Mouse (Mus musculus): ENCODE data around the gene Lad1. TPM values are rescaled to one million over a fixed set of nuclear protein-coding genes. Genes with fewer than 3 reads are reported as not detected.

Gene Lad1
- polyA plus RNA-seq (2015; fragmentation: Nextera tagmentation; extraction: Ambion mirVana), result 109 and 142 TPM in 2 replicates

DNA sequence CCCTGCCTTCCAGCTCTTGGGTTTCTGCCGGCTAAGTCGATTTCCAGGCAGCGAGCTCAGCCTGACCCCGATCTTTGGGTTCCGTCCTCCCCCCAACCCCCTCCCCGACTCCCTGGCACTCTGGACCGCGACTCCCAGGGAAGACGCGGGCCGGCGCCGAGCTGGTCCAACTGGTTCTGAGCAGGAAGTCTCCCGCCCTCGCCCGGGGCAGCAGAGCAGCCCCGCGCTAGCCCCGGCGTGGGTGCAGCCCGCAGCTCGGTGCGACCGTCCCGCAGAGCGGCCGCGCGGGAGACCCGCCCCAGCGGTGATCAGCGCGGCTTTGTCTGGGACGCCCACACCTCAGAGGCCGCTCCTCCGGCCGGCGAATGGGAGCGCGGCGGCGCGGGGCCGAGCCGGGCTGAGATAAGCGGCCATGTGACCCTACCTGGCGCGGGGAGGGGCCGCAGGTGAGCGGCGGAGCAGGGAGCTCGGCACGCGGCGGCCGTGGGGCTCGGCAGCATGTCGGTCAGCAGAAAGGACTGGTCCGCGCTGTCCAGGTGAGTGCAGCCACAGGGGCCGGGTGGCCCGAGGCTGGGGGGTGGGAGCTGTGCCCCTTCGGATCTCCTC is at the start of gene Lad1:
TSS of gene Lad1 (plus strand) at position 118 of the 606 bp plus-strand sequence.
- peak within 1 kb of the TSS; percentile 89 for H3K27ac ChIP-seq (ENCODE audit: low read length)
- H3K9ac ChIP-seq (ENCODE audit: low read length), result peak within 1 kb of the TSS; percentile 76
- H3K4me2 ChIP-seq (ENCODE audit: low read depth, low read length), result peak within 1 kb of the TSS; percentile 84
- peaks cover 28% of the 10 kb centered on the region for H3K4me1 ChIP-seq (ENCODE audit: control insufficient read depth, insufficient read depth, low read length)
- peaks cover 7% of the 10 kb centered on the region; the same call in 1 of the 2 replicates for H3K27me3 ChIP-seq (ENCODE audit: control insufficient read depth, insufficient read depth, low read length)
- WGBS, result under 1% methylated on average over 63 of the region's 63 CpGs
- no peaks in the 10 kb centered on the region for H3K9me3 ChIP-seq (replicated peaks; ENCODE audit: control insufficient read depth, low read length)
- peak within 1 kb of the TSS; percentile 57 for H3K4me3 ChIP-seq (replicated peaks; ENCODE audit: low read length)
- no peaks in the 10 kb centered on the region for H3K36me3 ChIP-seq (ENCODE audit: control insufficient read depth, insufficient read depth, low read length)
- ATAC-seq (ENCODE audit: insufficient read depth, low FRiP score), result peak; percentile 78

DNA sequence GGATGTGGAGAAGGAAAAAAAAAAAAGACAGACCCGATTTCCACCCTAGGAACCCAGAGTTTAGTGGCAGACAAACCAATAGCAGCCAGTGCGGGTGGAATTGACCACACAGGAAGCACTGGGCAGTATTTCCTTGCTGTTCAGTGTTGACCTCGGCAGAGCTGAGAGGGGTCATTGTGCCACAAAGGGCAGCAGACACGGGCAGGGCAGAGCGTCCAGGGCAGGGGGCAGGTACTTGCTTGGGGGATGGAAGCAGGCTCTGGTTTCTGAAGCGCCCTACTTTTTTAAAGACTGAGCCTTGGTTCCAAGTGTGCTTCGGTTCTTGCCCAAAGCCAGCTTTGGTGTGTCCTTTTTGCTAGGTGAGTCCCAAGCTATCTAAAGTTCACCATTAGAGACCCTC is 48.2 kb upstream of the Lad1 start:
- 0 out of 2 replicates have a peak overlapping the region, but pooled peaks have one; percentile 5 for H3K4me3 ChIP-seq (replicated peaks; ENCODE audit: low read length)
- no peaks in the 10 kb centered on the region for H3K36me3 ChIP-seq (ENCODE audit: control insufficient read depth, insufficient read depth, low read length)
- no peaks in the 10 kb centered on the region for H3K9me3 ChIP-seq (replicated peaks; ENCODE audit: control insufficient read depth, low read length)
- no peaks in the 10 kb centered on the region for H3K27me3 ChIP-seq (ENCODE audit: control insufficient read depth, insufficient read depth, low read length)
- 76% methylated on average over 7 of the region's 7 CpGs for WGBS
- H3K9ac ChIP-seq (ENCODE audit: low read length), result peak overlapping the region; percentile 51; the same call in 1 of the 2 replicates
- peak overlapping the region; percentile 79 for H3K27ac ChIP-seq (ENCODE audit: low read length)
- no peak for ATAC-seq (ENCODE audit: insufficient read depth, low FRiP score)
- peak overlapping the region; percentile 30; the same call in 1 of the 2 replicates for H3K4me2 ChIP-seq (ENCODE audit: low read depth, low read length)
- peaks cover 42% of the 10 kb centered on the region for H3K4me1 ChIP-seq (ENCODE audit: control insufficient read depth, insufficient read depth, low read length)

DNA sequence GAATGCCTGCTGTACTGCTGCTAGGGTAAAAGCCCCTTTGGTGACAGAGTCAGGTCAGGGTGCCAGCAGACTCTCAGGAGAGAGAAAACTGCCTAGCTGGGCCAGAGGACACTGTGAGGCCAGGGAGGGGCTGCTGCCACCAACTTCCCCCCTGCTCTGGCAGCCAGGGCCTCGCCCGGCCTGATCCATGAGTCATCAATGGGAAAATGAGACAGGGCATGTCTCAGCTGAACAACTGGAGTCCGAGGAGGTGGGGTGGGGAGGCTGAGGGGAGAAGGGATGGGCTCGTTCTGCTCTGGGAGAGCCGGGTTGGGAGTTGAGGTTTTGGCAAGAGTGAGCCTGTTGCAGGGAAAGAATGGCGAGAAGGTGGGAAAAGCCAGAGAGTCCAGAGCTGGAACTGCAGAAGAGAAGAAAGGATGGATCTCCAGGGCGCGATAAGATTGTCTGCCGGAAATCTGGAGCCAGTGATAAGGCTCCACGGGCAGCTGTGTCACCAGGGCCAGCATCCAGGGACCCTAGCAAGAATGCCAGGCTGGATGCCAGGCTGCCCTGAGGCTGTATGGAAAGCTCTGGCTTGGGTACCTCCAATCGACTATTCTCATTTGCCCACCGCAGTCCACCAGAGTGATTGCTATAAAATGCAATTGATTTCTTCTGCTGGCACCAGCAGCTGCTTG is 47.4 kb upstream of the Lad1 start:
- peak; percentile 64; the same call in 1 of the 2 replicates for ATAC-seq (ENCODE audit: insufficient read depth, low FRiP score)
- 42% methylated on average over 12 of the region's 12 CpGs for WGBS
- Histone ChIP-seq H3K4me2 (ENCODE audit: low read depth, low read length) (peak overlapping the region; percentile 30; the same call in 1 of the 2 replicates), H3K9ac (ENCODE audit: low read length) (peak overlapping the region; percentile 51; the same call in 1 of the 2 replicates), H3K36me3 (ENCODE audit: control insufficient read depth, insufficient read depth, low read length) (no peaks in the 10 kb centered on the region), H3K9me3 (replicated peaks; ENCODE audit: control insufficient read depth, low read length) (no peaks in the 10 kb centered on the region), H3K4me1 (ENCODE audit: control insufficient read depth, insufficient read depth, low read length) (peaks cover 36% of the 10 kb centered on the region), H3K4me3 (replicated peaks; ENCODE audit: low read length) (no peak overlapping the region), H3K27me3 (ENCODE audit: control insufficient read depth, insufficient read depth, low read length) (no peaks in the 10 kb centered on the region), H3K27ac (ENCODE audit: low read length) (peak overlapping the region; percentile 81)

DNA sequence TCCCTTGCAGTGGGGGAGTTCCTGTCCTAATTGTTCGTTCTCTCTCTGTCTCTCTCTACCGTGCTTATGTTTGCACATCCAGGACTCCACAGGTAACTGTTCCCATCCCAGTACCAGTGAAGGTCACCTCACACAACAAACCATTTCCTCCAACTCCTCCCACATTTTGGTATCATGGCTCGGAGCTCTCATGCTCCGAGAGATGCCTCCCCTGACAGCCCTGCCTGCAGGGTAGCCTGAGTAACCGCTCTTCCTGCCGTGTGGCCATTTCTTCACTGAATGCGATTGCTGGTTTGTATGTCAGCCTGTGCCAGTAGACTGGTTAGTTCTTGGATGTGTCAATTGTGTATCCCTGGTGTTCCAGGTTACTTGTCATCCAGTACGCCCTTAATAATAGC is 46.8 kb upstream of the Lad1 start:
- Histone ChIP-seq H3K4me1 (ENCODE audit: control insufficient read depth, insufficient read depth, low read length) (peaks cover 42% of the 10 kb centered on the region), H3K4me2 (ENCODE audit: low read depth, low read length) (0 out of 2 replicates have a peak overlapping the region, but pooled peaks have one; percentile 30), H3K27ac (ENCODE audit: low read length) (peak overlapping the region; percentile 81), H3K9me3 (replicated peaks; ENCODE audit: control insufficient read depth, low read length) (no peaks in the 10 kb centered on the region), H3K27me3 (ENCODE audit: control insufficient read depth, insufficient read depth, low read length) (no peaks in the 10 kb centered on the region), H3K4me3 (replicated peaks; ENCODE audit: low read length) (no peak overlapping the region), H3K36me3 (ENCODE audit: control insufficient read depth, insufficient read depth, low read length) (no peaks in the 10 kb centered on the region), H3K9ac (ENCODE audit: low read length) (peak overlapping the region; percentile 51; the same call in 1 of the 2 replicates)
- ATAC-seq (ENCODE audit: insufficient read depth, low FRiP score), result no peak
- WGBS, result 61% methylated on average over 8 of the region's 8 CpGs

DNA sequence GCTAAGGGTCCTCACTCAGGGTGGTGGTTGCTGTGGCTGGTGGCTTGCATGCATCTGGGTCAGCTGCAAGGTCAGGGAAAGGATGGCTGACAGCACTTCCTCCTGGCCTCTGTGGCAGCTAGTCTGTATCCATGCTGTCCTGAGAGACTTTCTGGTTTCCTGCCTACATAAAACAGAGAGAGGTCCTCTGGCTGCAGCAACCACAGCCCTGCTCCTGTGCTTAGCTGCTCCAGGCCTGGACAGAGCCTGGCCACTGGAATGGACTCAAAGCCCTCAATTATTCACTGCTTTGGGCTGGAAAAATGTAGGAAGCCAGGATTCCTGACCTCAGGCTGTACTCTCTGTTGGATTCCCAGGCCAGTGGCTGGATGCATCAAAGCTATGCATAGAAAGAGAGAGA is 41.8 kb upstream of the Lad1 start:
- H3K27ac ChIP-seq (ENCODE audit: low read length), result peak overlapping the region; percentile 0; the same call in 1 of the 2 replicates
- H3K9ac ChIP-seq (ENCODE audit: low read length), result no peak overlapping the region
- H3K4me3 ChIP-seq (replicated peaks; ENCODE audit: low read length), result no peak overlapping the region
- H3K4me2 ChIP-seq (ENCODE audit: low read depth, low read length), result no peak overlapping the region
- H3K4me1 ChIP-seq (ENCODE audit: control insufficient read depth, insufficient read depth, low read length), result peaks cover 31% of the 10 kb centered on the region
- no peaks in the 10 kb centered on the region for H3K27me3 ChIP-seq (ENCODE audit: control insufficient read depth, insufficient read depth, low read length)
- no peaks in the 10 kb centered on the region for H3K36me3 ChIP-seq (ENCODE audit: control insufficient read depth, insufficient read depth, low read length)
- H3K9me3 ChIP-seq (replicated peaks; ENCODE audit: control insufficient read depth, low read length), result no peaks in the 10 kb centered on the region
- no peak for ATAC-seq (ENCODE audit: insufficient read depth, low FRiP score)

DNA sequence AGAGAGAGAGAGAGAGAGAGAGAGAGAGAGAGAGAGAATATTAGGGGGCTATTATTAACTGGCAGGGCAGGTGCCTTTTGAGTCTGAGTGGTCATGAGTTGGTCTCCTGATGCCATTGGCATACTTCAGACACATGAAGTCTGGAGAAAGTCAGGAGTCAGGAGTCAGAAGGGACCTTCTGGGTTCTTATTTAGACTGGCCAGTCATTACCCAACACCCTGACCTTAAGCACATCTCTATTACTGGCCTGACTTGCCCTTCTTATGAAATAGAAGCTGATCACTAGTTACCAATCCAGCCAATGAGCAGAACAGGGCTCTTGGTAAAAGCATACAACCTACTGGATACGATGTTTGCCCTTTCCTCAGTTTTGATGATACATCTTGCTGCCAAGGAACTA is 41.4 kb upstream of the Lad1 start:
- H3K27ac ChIP-seq (ENCODE audit: low read length), result no peak overlapping the region
- no peaks in the 10 kb centered on the region for H3K9me3 ChIP-seq (replicated peaks; ENCODE audit: control insufficient read depth, low read length)
- peaks cover 28% of the 10 kb centered on the region for H3K4me1 ChIP-seq (ENCODE audit: control insufficient read depth, insufficient read depth, low read length)
- H3K27me3 ChIP-seq (ENCODE audit: control insufficient read depth, insufficient read depth, low read length), result no peaks in the 10 kb centered on the region
- H3K36me3 ChIP-seq (ENCODE audit: control insufficient read depth, insufficient read depth, low read length), result no peaks in the 10 kb centered on the region
- no peak overlapping the region for H3K4me3 ChIP-seq (replicated peaks; ENCODE audit: low read length)
- H3K4me2 ChIP-seq (ENCODE audit: low read depth, low read length), result no peak overlapping the region
- WGBS, result 86% methylated on average over 1 of the region's 1 CpGs
- H3K9ac ChIP-seq (ENCODE audit: low read length), result no peak overlapping the region
- no peak for ATAC-seq (ENCODE audit: insufficient read depth, low FRiP score)

DNA sequence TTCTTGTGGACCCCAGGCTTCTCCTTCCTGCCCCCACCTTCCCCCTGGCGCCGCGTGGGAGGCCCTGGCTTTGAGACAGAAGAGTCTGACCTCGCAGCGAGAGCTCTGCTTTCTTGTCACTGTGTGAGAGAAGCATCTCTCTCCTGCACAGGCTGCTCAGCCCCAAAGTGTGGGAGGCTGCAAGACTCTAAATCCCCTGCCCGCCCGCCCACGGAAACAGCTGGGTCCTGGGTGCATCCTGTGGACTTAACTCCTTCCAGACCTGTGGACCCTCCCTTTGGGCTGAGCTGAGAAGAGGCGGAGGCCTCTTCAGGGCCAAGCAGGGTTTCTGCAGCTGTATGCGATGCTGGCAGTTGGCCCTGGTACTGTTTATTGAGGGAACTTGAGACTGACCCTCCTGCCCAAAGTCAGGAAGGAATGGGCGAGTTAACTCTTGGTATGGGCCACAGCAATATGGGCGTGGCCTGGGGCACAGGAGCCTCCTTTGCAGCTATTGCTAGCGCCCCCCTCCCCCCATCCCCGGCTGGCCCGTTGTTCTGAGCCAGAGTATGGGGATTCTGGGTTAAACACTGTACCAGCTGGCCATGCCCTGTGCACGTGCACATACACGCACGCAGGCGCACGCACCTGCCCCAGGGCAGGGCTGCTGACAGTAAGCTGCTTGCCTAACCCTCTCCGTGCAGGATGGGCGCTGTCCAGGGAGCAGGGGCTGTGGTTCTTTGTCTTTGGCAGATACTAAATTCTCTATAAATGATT is 39.4 kb upstream of the Lad1 start, which contains the start of gene Tnni1:
TSS of gene Tnni1 (plus strand) at position 655 of the 756 bp plus-strand sequence.
- H3K27me3 ChIP-seq (ENCODE audit: control insufficient read depth, insufficient read depth, low read length), result no peaks in the 10 kb centered on the region
- H3K9me3 ChIP-seq (replicated peaks; ENCODE audit: control insufficient read depth, low read length), result no peaks in the 10 kb centered on the region
- H3K4me2 ChIP-seq (ENCODE audit: low read depth, low read length), result peak within 1 kb of the TSS; percentile 32
- WGBS, result 12% methylated on average over 22 of the region's 22 CpGs
- no peaks in the 10 kb centered on the region for H3K36me3 ChIP-seq (ENCODE audit: control insufficient read depth, insufficient read depth, low read length)
- H3K4me3 ChIP-seq (replicated peaks; ENCODE audit: low read length), result no peak within 1 kb of the TSS; the same call in 1 of the 2 replicates
- peak; percentile 79 for ATAC-seq (ENCODE audit: insufficient read depth, low FRiP score)
- H3K9ac ChIP-seq (ENCODE audit: low read length), result peak within 1 kb of the TSS; percentile 32
- peaks cover 24% of the 10 kb centered on the region for H3K4me1 ChIP-seq (ENCODE audit: control insufficient read depth, insufficient read depth, low read length)
- peak within 1 kb of the TSS; percentile 69 for H3K27ac ChIP-seq (ENCODE audit: low read length)

DNA sequence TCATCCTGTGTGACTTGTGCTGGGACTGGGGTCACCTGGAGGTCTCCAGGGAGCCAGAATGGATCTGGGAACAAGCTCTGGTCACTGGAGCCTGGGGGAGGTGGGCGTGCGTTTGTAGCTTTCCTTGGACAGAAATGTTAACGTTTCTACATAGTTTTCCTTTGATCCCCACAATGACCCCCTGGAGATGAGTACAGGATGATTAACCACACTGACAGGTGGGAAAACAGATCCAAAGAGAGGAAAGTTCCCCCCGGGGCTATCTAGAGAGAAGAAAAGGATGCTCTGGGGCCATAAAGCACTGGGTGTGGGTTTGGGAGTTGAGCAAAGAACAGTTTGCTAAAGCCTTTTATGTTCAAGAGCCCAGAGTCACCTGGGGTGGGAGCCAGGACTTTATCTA is 37.7 kb upstream of the Lad1 start:
- no peaks in the 10 kb centered on the region for H3K9me3 ChIP-seq (replicated peaks; ENCODE audit: control insufficient read depth, low read length)
- no peak for ATAC-seq (ENCODE audit: insufficient read depth, low FRiP score)
- peaks cover 24% of the 10 kb centered on the region for H3K4me1 ChIP-seq (ENCODE audit: control insufficient read depth, insufficient read depth, low read length)
- H3K27me3 ChIP-seq (ENCODE audit: control insufficient read depth, insufficient read depth, low read length), result no peaks in the 10 kb centered on the region
- no peak overlapping the region for H3K4me3 ChIP-seq (replicated peaks; ENCODE audit: low read length)
- 56% methylated on average over 4 of the region's 4 CpGs for WGBS
- no peak overlapping the region for H3K27ac ChIP-seq (ENCODE audit: low read length)
- no peak overlapping the region for H3K4me2 ChIP-seq (ENCODE audit: low read depth, low read length)
- no peaks in the 10 kb centered on the region for H3K36me3 ChIP-seq (ENCODE audit: control insufficient read depth, insufficient read depth, low read length)
- peak overlapping the region; percentile 32; the same call in 1 of the 2 replicates for H3K9ac ChIP-seq (ENCODE audit: low read length)

All from stomach, embryonic 16.5 days (tissue).